Mouse (Mus musculus): ENCODE data around the gene Prickle1. TPM values are rescaled to one million over a fixed set of nuclear protein-coding genes. Genes with fewer than 3 reads are reported as not detected.

The Prickle1 gene
- polyA plus RNA-seq, 1 experiment from 2014 or later = 16.9 TPM

GRCm38 (mm10) chr15:93537745-93538144, 57.9 kb downstream of the Prickle1 start:
- no peak overlapping the region for H3K4me2 ChIP-seq (replicated peaks)
- WGBS = 87% methylated on average over 7 of the region's 7 CpGs
- H3K9ac ChIP-seq (replicated peaks) = no peak overlapping the region
- no peaks in the 10 kb centered on the region for H3K4me1 ChIP-seq
- no peaks in the 10 kb centered on the region for H3K36me3 ChIP-seq
- H3K27me3 ChIP-seq = no peaks in the 10 kb centered on the region
- no peaks in the 10 kb centered on the region for H3K9me3 ChIP-seq
- H3K27ac ChIP-seq (replicated peaks) = no peak overlapping the region
- no peak overlapping the region for H3K4me3 ChIP-seq
- ATAC-seq (ENCODE audit: low FRiP score, low read depth) = no peak

- no peak overlapping the region for H3K9ac ChIP-seq (replicated peaks)
- no peaks in the 10 kb centered on the region for H3K4me1 ChIP-seq
- no peaks in the 10 kb centered on the region for H3K9me3 ChIP-seq
- no peaks in the 10 kb centered on the region for H3K27me3 ChIP-seq
- H3K4me2 ChIP-seq (replicated peaks) = no peak overlapping the region
- no peak overlapping the region for H3K27ac ChIP-seq (replicated peaks)
- ATAC-seq (ENCODE audit: low FRiP score, low read depth) = no peak
- no peak overlapping the region for H3K4me3 ChIP-seq
- 90% methylated on average over 4 of the region's 4 CpGs for WGBS
- no peaks in the 10 kb centered on the region for H3K36me3 ChIP-seq
Measured at GRCm38 (mm10) chr15:93536191-93536590, 59.5 kb downstream of the Prickle1 start.

GRCm38 (mm10) chr15:93530703-93531032, 65.0 kb downstream of the Prickle1 start:
- 91% methylated on average over 3 of the region's 3 CpGs for WGBS
- Histone ChIP-seq H3K4me1 (0 out of 2 replicates have a peak, but pooled peaks cover 2% of the 10 kb centered on the region), H3K4me2 (replicated peaks) (no peak overlapping the region), H3K9me3 (no peaks in the 10 kb centered on the region), H3K9ac (replicated peaks) (no peak overlapping the region), H3K36me3 (no peaks in the 10 kb centered on the region), H3K4me3 (no peak overlapping the region), H3K27ac (replicated peaks) (no peak overlapping the region), H3K27me3 (no peaks in the 10 kb centered on the region)
- no peak for ATAC-seq (ENCODE audit: low FRiP score, low read depth)

GRCm38 (mm10) chr15:93529831-93530702, 65.6 kb downstream of the Prickle1 start:
- H3K27me3 ChIP-seq = no peaks in the 10 kb centered on the region
- H3K9me3 ChIP-seq = no peaks in the 10 kb centered on the region
- H3K4me1 ChIP-seq = 0 out of 2 replicates have a peak, but pooled peaks cover 2% of the 10 kb centered on the region
- no peak overlapping the region for H3K27ac ChIP-seq (replicated peaks)
- no peaks in the 10 kb centered on the region for H3K36me3 ChIP-seq
- WGBS = 63% methylated on average over 12 of the region's 12 CpGs
- no peak overlapping the region for H3K4me2 ChIP-seq (replicated peaks)
- no peak for ATAC-seq (ENCODE audit: low FRiP score, low read depth)
- H3K4me3 ChIP-seq = no peak overlapping the region
- H3K9ac ChIP-seq (replicated peaks) = no peak overlapping the region

- H3K9ac ChIP-seq (replicated peaks) = no peak overlapping the region
- ATAC-seq (ENCODE audit: low FRiP score, low read depth) = no peak
- 0 out of 2 replicates have a peak, but pooled peaks cover 2% of the 10 kb centered on the region for H3K4me1 ChIP-seq
- no peak overlapping the region for H3K27ac ChIP-seq (replicated peaks)
- H3K27me3 ChIP-seq = peaks cover 32% of the 10 kb centered on the region
- 82% methylated on average over 5 of the region's 5 CpGs for WGBS
- no peaks in the 10 kb centered on the region for H3K9me3 ChIP-seq
- no peak overlapping the region for H3K4me2 ChIP-seq (replicated peaks)
- no peaks in the 10 kb centered on the region for H3K36me3 ChIP-seq
- no peak overlapping the region for H3K4me3 ChIP-seq
Measured at GRCm38 (mm10) chr15:93525305-93525917, 70.3 kb downstream of the Prickle1 start.

- Histone ChIP-seq H3K4me1 (peaks cover 23% of the 10 kb centered on the region), H3K27me3 (peaks cover 67% of the 10 kb centered on the region), H3K4me3 (no peak overlapping the region), H3K9ac (replicated peaks) (no peak overlapping the region), H3K9me3 (no peaks in the 10 kb centered on the region), H3K36me3 (no peaks in the 10 kb centered on the region), H3K4me2 (replicated peaks) (no peak overlapping the region), H3K27ac (replicated peaks) (no peak overlapping the region)
- ATAC-seq (ENCODE audit: low FRiP score, low read depth) = no peak
- 40% methylated on average over 3 of the region's 3 CpGs for WGBS
Measured at GRCm38 (mm10) chr15:93521787-93522180, 73.9 kb downstream of the Prickle1 start.

GRCm38 (mm10) chr15:93521088-93521786, 74.5 kb downstream of the Prickle1 start:
- Histone ChIP-seq H3K27me3 (peaks cover 68% of the 10 kb centered on the region), H3K27ac (replicated peaks) (no peak overlapping the region), H3K9ac (replicated peaks) (no peak overlapping the region), H3K4me1 (peaks cover 23% of the 10 kb centered on the region), H3K9me3 (no peaks in the 10 kb centered on the region), H3K4me2 (replicated peaks) (no peak overlapping the region), H3K36me3 (no peaks in the 10 kb centered on the region), H3K4me3 (no peak overlapping the region)
- no peak for ATAC-seq (ENCODE audit: low FRiP score, low read depth)
- WGBS = 29% methylated on average over 11 of the region's 11 CpGs

GRCm38 (mm10) chr15:93519836-93520826, 75.6 kb downstream of the Prickle1 start:
- H3K36me3 ChIP-seq = no peaks in the 10 kb centered on the region
- ATAC-seq (ENCODE audit: low FRiP score, low read depth) = no peak
- WGBS = 7% methylated on average over 17 of the region's 17 CpGs
- H3K9me3 ChIP-seq = no peaks in the 10 kb centered on the region
- peaks cover 79% of the 10 kb centered on the region for H3K27me3 ChIP-seq
- H3K4me3 ChIP-seq = peak overlapping the region; percentile 56
- peaks cover 23% of the 10 kb centered on the region for H3K4me1 ChIP-seq
- no peak overlapping the region for H3K27ac ChIP-seq (replicated peaks)
- H3K9ac ChIP-seq (replicated peaks) = no peak overlapping the region
- H3K4me2 ChIP-seq (replicated peaks) = peak overlapping the region; percentile 76

- Histone ChIP-seq H3K9ac (replicated peaks) (peak overlapping the region; percentile 41), H3K4me1 (peaks cover 27% of the 10 kb centered on the region), H3K36me3 (no peaks in the 10 kb centered on the region), H3K27ac (replicated peaks) (peak overlapping the region; percentile 4; the same call in 1 of the 2 replicates), H3K27me3 (peaks cover 86% of the 10 kb centered on the region), H3K4me3 (peak overlapping the region; percentile 56), H3K4me2 (replicated peaks) (peak overlapping the region; percentile 76), H3K9me3 (no peaks in the 10 kb centered on the region)
- under 1% methylated on average over 81 of the region's 85 CpGs for WGBS
- peak; percentile 92 for ATAC-seq (ENCODE audit: low FRiP score, low read depth)
Measured at GRCm38 (mm10) chr15:93518941-93519835, 76.5 kb downstream of the Prickle1 start.

GRCm38 (mm10) chr15:93518143-93518902, 77.4 kb downstream of the Prickle1 start:
- no peaks in the 10 kb centered on the region for H3K36me3 ChIP-seq
- peak overlapping the region; percentile 76 for H3K4me2 ChIP-seq (replicated peaks)
- peaks cover 92% of the 10 kb centered on the region for H3K27me3 ChIP-seq
- 0 out of 2 replicates have a peak overlapping the region, but pooled peaks have one; percentile 4 for H3K27ac ChIP-seq (replicated peaks)
- H3K4me3 ChIP-seq = peak overlapping the region; percentile 56
- ATAC-seq (ENCODE audit: low FRiP score, low read depth) = no peak
- 4% methylated on average over 23 of the region's 23 CpGs for WGBS
- peak overlapping the region; percentile 41 for H3K9ac ChIP-seq (replicated peaks)
- H3K4me1 ChIP-seq = peaks cover 32% of the 10 kb centered on the region
- H3K9me3 ChIP-seq = no peaks in the 10 kb centered on the region

Data from midbrain, embryonic 12.5 days (tissue).